Mouse (Mus musculus) midbrain, postnatal 0 days (tissue): Measurements from ENCODE around the gene Slc28a1. TPM values are rescaled to one million over a fixed set of nuclear protein-coding genes. Genes with fewer than 3 reads are reported as not detected.
A peak's percentile ranks its signal among the peaks of the same experiment; 100 is the strongest.
"Not testable (repeated sequence)": the region's sequence is repeated elsewhere in the genome, so short reads cannot be mapped to it uniquely, and the experiment has no call there.

ENCODE experiments used
- ATAC-seq: fragments of 200-750 bp; cut with Nextera tagmentation; 2 replicates; pipeline ENCODE4 v1.8.0; 2017; ENCODE audit warnings: moderate number of reproducible peaks, mild to moderate bottlenecking, moderate TSS enrichment, moderate library complexity; ENCODE audit not compliant: low FRiP score
- DNase-seq: peaks from one replicate; pipeline ENCODE4 v3.0.0-alpha.2; 2015; ENCODE audit warnings: low spot score
- H3K27ac ChIP-seq: fragments of 300-500 bp; sonication (generic); 2 replicates; pipeline ENCODE4 v1.5.1; 2014; ENCODE audit warnings: low read depth, mild to moderate bottlenecking, low read length, mixed read lengths
- H3K27me3 ChIP-seq: fragments of 300-500 bp; sonication (generic); 2 replicates; pipeline ENCODE4 v1.6.1; 2014; ENCODE audit warnings: low read length, control low read depth, mixed read lengths; ENCODE audit not compliant: insufficient read depth
- H3K36me3 ChIP-seq: fragments of 300-500 bp; sonication (generic); 2 replicates; pipeline ENCODE4 v1.6.1; 2014; ENCODE audit warnings: low read length, control low read depth, mixed read lengths; ENCODE audit not compliant: insufficient read depth
- H3K4me1 ChIP-seq: fragments of 300-500 bp; sonication (generic); 2 replicates; pipeline ENCODE4 v1.6.1; 2014; ENCODE audit warnings: mild to moderate bottlenecking, control low read depth, antibody characterized with exemption, low read length, mixed read lengths; ENCODE audit not compliant: insufficient read depth
- H3K4me2 ChIP-seq: fragments of 300-500 bp; sonication (generic); 2 replicates; pipeline ENCODE4 v1.6.1; 2014; ENCODE audit warnings: low read depth, mild to moderate bottlenecking, low read length, mixed read lengths; ENCODE audit not compliant: poor library complexity, severe bottlenecking
- H3K4me3 ChIP-seq: fragments of 300-500 bp; sonication (generic); 2 replicates; pipeline ENCODE4 v1.5.1; 2014; ENCODE audit warnings: low read depth, mild to moderate bottlenecking, low read length, moderate library complexity
- H3K9ac ChIP-seq: fragments of 300-500 bp; sonication (generic); replicated peaks from 2 replicates; pipeline ENCODE4 v1.6.1; 2014; ENCODE audit warnings: mild to moderate bottlenecking, low read length, moderate library complexity, mixed read lengths; ENCODE audit not compliant: poor library complexity, severe bottlenecking
- H3K9me3 ChIP-seq: fragments of 300-500 bp; sonication (generic); 2 replicates; pipeline ENCODE4 v1.6.1; 2016; ENCODE audit warnings: low read length, control low read depth
- CTCF ChIP-seq: IDR thresholded peaks from 2 replicates; pipeline ENCODE4 v1.5.1; 2016; ENCODE audit warnings: antibody characterized with exemption, mild to moderate bottlenecking
- WGBS: fragments of 180-500 bp; shearing (Covaris S2); extraction: QIAGEN DNeasy Blood & Tissue Kit; methylation state at CpG from one replicate; pipeline ENCODE4 v1.1.7; 2014; 5-methylcytosine and 5-hydroxymethylcytosine counted together
- polyA plus RNA-seq: library from polyadenylated mRNA; unstranded; fragments of >200 nt; fragmentation: Nextera tagmentation; extraction: Ambion mirVana; gene quantifications from 2 replicates; pipeline ENCODE4 v1.2.1, GENCODE M21; 2015
- total RNA-seq: library from RNA; depleted of rRNA; stranded (reverse); fragments of >200 nt; gene quantifications from 2 replicates; pipeline ENCODE4 v1.2.3, GENCODE M21; 2014

Gene Slc28a1
- total and polyA plus RNA-seq, 2 experiments from 2014 or later = 0.10 to 0.33 TPM

- H3K27me3 ChIP-seq = no peaks in the 10 kb centered on the region
- H3K9me3 ChIP-seq = no peaks in the 10 kb centered on the region
- TF ChIP-seq CTCF = no peak
- H3K9ac ChIP-seq = no peak overlapping the region
- DNase-seq = no peak
- ATAC-seq = no peak
- H3K4me3 ChIP-seq = no peak overlapping the region
- H3K4me2 ChIP-seq = no peak overlapping the region
- H3K27ac ChIP-seq = no peak overlapping the region
- WGBS = 93% methylated on average over 10 of the region's 10 CpGs
- no peaks in the 10 kb centered on the region for H3K36me3 ChIP-seq
- no peaks in the 10 kb centered on the region for H3K4me1 ChIP-seq
These were observed 37.7 kb downstream of the Slc28a1 start for GRCm38 (mm10) chr7:81152306-81152705.

- H3K4me3 ChIP-seq = no peak overlapping the region
- no peak overlapping the region for H3K27ac ChIP-seq
- no peak overlapping the region for H3K9ac ChIP-seq
- H3K4me1 ChIP-seq = no peaks in the 10 kb centered on the region
- no peaks in the 10 kb centered on the region for H3K27me3 ChIP-seq
- ATAC-seq (no peak), DNase-seq (no peak)
- no peaks in the 10 kb centered on the region for H3K9me3 ChIP-seq
- H3K4me2 ChIP-seq = no peak overlapping the region
- TF ChIP-seq CTCF = no peak
- H3K36me3 ChIP-seq = no peaks in the 10 kb centered on the region
- WGBS = 87% methylated on average over 7 of the region's 7 CpGs
These were observed 38.2 kb downstream of the Slc28a1 start for GRCm38 (mm10) chr7:81152826-81153225.

- no peaks in the 10 kb centered on the region for H3K9me3 ChIP-seq
- H3K36me3 ChIP-seq = no peaks in the 10 kb centered on the region
- DNase-seq = no peak
- no peaks in the 10 kb centered on the region for H3K27me3 ChIP-seq
- H3K4me3 ChIP-seq = no peak overlapping the region
- no peaks in the 10 kb centered on the region for H3K4me1 ChIP-seq
- TF ChIP-seq CTCF = no peak
- H3K4me2 ChIP-seq = no peak overlapping the region
- no peak overlapping the region for H3K9ac ChIP-seq
- no peak for ATAC-seq
- no peak overlapping the region for H3K27ac ChIP-seq
- WGBS = 89% methylated on average over 6 of the region's 6 CpGs
These were observed 38.7 kb downstream of the Slc28a1 start for GRCm38 (mm10) chr7:81153327-81153726.

- H3K36me3 ChIP-seq, H3K9ac ChIP-seq, H3K4me1 ChIP-seq, H3K27ac ChIP-seq, DNase-seq, H3K9me3 ChIP-seq, H3K4me3 ChIP-seq, H3K27me3 ChIP-seq, H3K4me2 ChIP-seq, ATAC-seq: not testable (repeated sequence)
These were observed 39.6 kb downstream of the Slc28a1 start for GRCm38 (mm10) chr7:81154244-81154643.

GRCm38 (mm10) chr7:81154960-81155359 is 40.4 kb downstream of the Slc28a1 start:
- DNase-seq = peak; percentile 81
- WGBS = 3% methylated on average over 3 of the region's 3 CpGs
- Histone ChIP-seq H3K4me2 (no peak overlapping the region), H3K9me3 (no peaks in the 10 kb centered on the region), H3K4me3 (no peak overlapping the region), H3K27me3 (no peaks in the 10 kb centered on the region), H3K4me1 (no peaks in the 10 kb centered on the region), H3K9ac (no peak overlapping the region), H3K36me3 (no peaks in the 10 kb centered on the region), H3K27ac (no peak overlapping the region)
- TF ChIP-seq CTCF = peak; percentile 86
- ATAC-seq = no peak

GRCm38 (mm10) chr7:81158933-81159332 is 44.3 kb downstream of the Slc28a1 start:
- Histone ChIP-seq H3K4me2 (no peak overlapping the region), H3K27ac (no peak overlapping the region), H3K4me1 (no peaks in the 10 kb centered on the region), H3K4me3 (no peak overlapping the region), H3K9me3 (no peaks in the 10 kb centered on the region), H3K36me3 (no peaks in the 10 kb centered on the region), H3K9ac (no peak overlapping the region), H3K27me3 (no peaks in the 10 kb centered on the region)
- TF ChIP-seq CTCF = no peak
- ATAC-seq (no peak), DNase-seq (no peak)
- 85% methylated on average over 7 of the region's 7 CpGs for WGBS

GRCm38 (mm10) chr7:81161666-81162065 is 47.1 kb downstream of the Slc28a1 start:
- Histone ChIP-seq H3K27ac (no peak overlapping the region), H3K36me3 (no peaks in the 10 kb centered on the region), H3K9me3 (no peaks in the 10 kb centered on the region), H3K9ac (no peak overlapping the region), H3K4me1 (no peaks in the 10 kb centered on the region), H3K4me3 (no peak overlapping the region), H3K27me3 (no peaks in the 10 kb centered on the region), H3K4me2 (no peak overlapping the region)
- WGBS = 70% methylated on average over 9 of the region's 9 CpGs
- ATAC-seq (peak; percentile 20; the same call in 1 of the 2 replicates), DNase-seq (peak; percentile 69)
- TF ChIP-seq CTCF = peak; percentile 77
